Mouse (Mus musculus) cortical plate, adult 2 months (tissue): ENCODE data around the gene Elk3. TPM values are rescaled to one million over a fixed set of nuclear protein-coding genes. Genes with fewer than 3 reads are reported as not detected.

Experiments used
- H3K27ac ChIP-seq: fragments of 200-500 bp; 2 replicates; pipeline ENCODE4 v1.5.1; 2012; ENCODE audit warnings: low read length, control low read depth, inconsistent platforms; ENCODE audit not compliant: insufficient read depth
- H3K4me1 ChIP-seq: fragments of 200-500 bp; 2 replicates; pipeline ENCODE4 v1.6.1; 2011; ENCODE audit warnings: low read length; ENCODE audit not compliant: control insufficient read depth, insufficient read depth
- H3K4me3 ChIP-seq: fragments of 200-500 bp; 2 replicates; pipeline ENCODE4 v1.5.1; 2011; ENCODE audit warnings: mild to moderate bottlenecking, low read length, control low read depth; ENCODE audit not compliant: insufficient read depth
- CTCF ChIP-seq: fragments of 200-500 bp; IDR thresholded peaks from 2 replicates; pipeline ENCODE4 v1.5.1; 2011; ENCODE audit warnings: mild to moderate bottlenecking, control low read depth, low read length; ENCODE audit not compliant: insufficient read depth; ENCODE audit errors: extremely low read depth
- POLR2A ChIP-seq: fragments of 200-500 bp; IDR thresholded peaks from 2 replicates; pipeline ENCODE4 v1.6.1; 2011; ENCODE audit warnings: mild to moderate bottlenecking, low read length, control low read depth; ENCODE audit not compliant: insufficient read depth; ENCODE audit errors: extremely low read depth
- polyA plus RNA-seq: library from polyadenylated mRNA; depleted of rRNA; stranded (reverse); fragments of >200 nt; gene quantifications from 2 replicates; pipeline ENCODE4 v1.2.3, GENCODE M21; 2012

The Elk3 gene
- polyA plus RNA-seq, 1 experiment: 6.9 TPM

GRCm38 (mm10) chr10:93264001-93264400 is 46.9 kb downstream of the Elk3 start:
- no peak overlapping the region for H3K27ac ChIP-seq
- peaks cover 10% of the 10 kb centered on the region; the same call in 1 of the 2 replicates for H3K4me1 ChIP-seq
- H3K4me3 ChIP-seq: no peak overlapping the region
- TF ChIP-seq POLR2A (no peak), CTCF (no peak)

- TF ChIP-seq POLR2A: no peak
- TF ChIP-seq CTCF: no peak
- Histone ChIP-seq H3K27ac (0 out of 2 replicates have a peak overlapping the region, but pooled peaks have one; percentile 1), H3K4me1 (peaks cover 10% of the 10 kb centered on the region; the same call in 1 of the 2 replicates), H3K4me3 (no peak overlapping the region)
These were observed 47.5 kb downstream of the Elk3 start for GRCm38 (mm10) chr10:93263431-93263830.

GRCm38 (mm10) chr10:93261981-93262499 is 48.9 kb downstream of the Elk3 start:
- TF ChIP-seq POLR2A: no peak
- no peak for TF ChIP-seq CTCF
- Histone ChIP-seq H3K4me3 (no peak overlapping the region), H3K27ac (no peak overlapping the region), H3K4me1 (peaks cover 10% of the 10 kb centered on the region; the same call in 1 of the 2 replicates)

- no peak for TF ChIP-seq CTCF
- TF ChIP-seq POLR2A: no peak
- no peak overlapping the region for H3K4me3 ChIP-seq
- no peak overlapping the region for H3K27ac ChIP-seq
- peaks cover 10% of the 10 kb centered on the region; the same call in 1 of the 2 replicates for H3K4me1 ChIP-seq
These were observed 49.6 kb downstream of the Elk3 start for GRCm38 (mm10) chr10:93261132-93261980.

GRCm38 (mm10) chr10:93259826-93260225 is 51.1 kb downstream of the Elk3 start:
- Histone ChIP-seq H3K27ac (no peak overlapping the region), H3K4me1 (peaks cover 9% of the 10 kb centered on the region; the same call in 1 of the 2 replicates), H3K4me3 (no peak overlapping the region)
- TF ChIP-seq CTCF: no peak
- no peak for TF ChIP-seq POLR2A

- Histone ChIP-seq H3K4me3 (no peak overlapping the region), H3K4me1 (peaks cover 3% of the 10 kb centered on the region), H3K27ac (no peak overlapping the region)
- no peak for TF ChIP-seq POLR2A
- TF ChIP-seq CTCF: no peak
These were observed 55.6 kb downstream of the Elk3 start for GRCm38 (mm10) chr10:93255294-93255693.

GRCm38 (mm10) chr10:93253156-93253555 is 57.8 kb downstream of the Elk3 start:
- no peak overlapping the region for H3K4me3 ChIP-seq
- no peak overlapping the region for H3K27ac ChIP-seq
- H3K4me1 ChIP-seq: peaks cover 6% of the 10 kb centered on the region
- no peak for TF ChIP-seq POLR2A
- TF ChIP-seq CTCF: no peak

- TF ChIP-seq CTCF: no peak
- TF ChIP-seq POLR2A: no peak
- Histone ChIP-seq H3K4me1 (peaks cover 9% of the 10 kb centered on the region), H3K4me3 (no peak overlapping the region), H3K27ac (no peak overlapping the region)
These were observed 58.3 kb downstream of the Elk3 start for GRCm38 (mm10) chr10:93252661-93253060.

GRCm38 (mm10) chr10:93251426-93251825 is 59.5 kb downstream of the Elk3 start:
- no peak overlapping the region for H3K4me3 ChIP-seq
- peaks cover 9% of the 10 kb centered on the region for H3K4me1 ChIP-seq
- no peak for TF ChIP-seq CTCF
- no peak for TF ChIP-seq POLR2A
- H3K27ac ChIP-seq: no peak overlapping the region
